Mouse (Mus musculus) lung, adult 2 months (tissue): ENCODE measurements around the gene Strbp.

ENCODE experiments used
- CTCF ChIP-seq: fragments of 200-500 bp; IDR thresholded peaks from 2 replicates; pipeline ENCODE4 v1.5.1; 2011; ENCODE audit warnings: mild to moderate bottlenecking, low read length, control low read depth; ENCODE audit not compliant: insufficient read depth
- POLR2A ChIP-seq: fragments of 200-500 bp; IDR thresholded peaks from 2 replicates; pipeline ENCODE4 v1.6.1; 2011; ENCODE audit warnings: low read depth, mild to moderate bottlenecking, control low read depth, low read length, borderline replicate concordance; ENCODE audit errors: extremely low read depth

- TF ChIP-seq POLR2A, result no peak
- TF ChIP-seq CTCF, result no peak
Observed at GRCm38 (mm10) chr2:37689064-37689615, 14.5 kb downstream of the Strbp start.
